Mouse (Mus musculus): ENCODE results near the gene Mob2.

Mob2 gene

DNA sequence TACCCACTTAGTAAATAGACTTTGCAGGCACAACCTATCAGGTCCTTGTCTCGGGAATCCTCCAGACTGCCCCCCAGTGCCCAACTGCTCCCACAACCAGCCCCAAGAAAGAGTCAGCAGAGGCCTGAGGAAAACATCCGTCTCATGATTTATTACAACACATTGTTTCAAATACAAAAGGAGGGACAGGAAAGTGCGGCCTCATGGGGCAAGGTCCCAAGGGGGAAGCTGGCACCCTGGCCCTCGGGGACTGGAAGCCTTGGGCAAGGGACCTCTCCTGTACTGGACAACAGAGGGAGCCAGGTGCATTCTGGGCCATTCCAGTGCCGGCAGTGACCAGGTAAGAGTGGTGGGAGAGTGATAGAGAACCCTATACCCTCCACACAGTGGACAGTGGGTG is 18.5 kb upstream of the Mob2 start:
- DNase-seq, result peak in 1 of 2 experiments; percentile 34

DNA sequence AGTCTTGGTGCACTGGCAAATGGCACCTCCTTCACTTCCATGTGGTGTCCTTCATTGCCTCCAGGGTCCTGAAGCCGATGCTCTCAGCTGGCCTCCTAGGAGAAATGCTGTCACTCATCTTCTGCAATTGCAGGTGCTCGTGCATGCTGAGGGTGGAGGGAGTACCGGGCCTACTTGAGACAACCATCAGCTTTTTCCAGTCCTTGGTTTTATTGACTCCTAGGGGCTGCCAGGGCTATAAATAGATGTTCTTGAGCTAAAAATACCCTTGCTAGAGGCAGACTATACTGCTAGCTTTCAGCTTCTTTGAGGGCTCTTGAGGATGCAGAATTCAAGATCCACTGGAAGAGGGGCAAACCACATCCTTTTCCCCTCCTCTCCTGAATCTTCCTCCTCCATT is 16.3 kb upstream of the Mob2 start:
- no peak for DNase-seq

DNA sequence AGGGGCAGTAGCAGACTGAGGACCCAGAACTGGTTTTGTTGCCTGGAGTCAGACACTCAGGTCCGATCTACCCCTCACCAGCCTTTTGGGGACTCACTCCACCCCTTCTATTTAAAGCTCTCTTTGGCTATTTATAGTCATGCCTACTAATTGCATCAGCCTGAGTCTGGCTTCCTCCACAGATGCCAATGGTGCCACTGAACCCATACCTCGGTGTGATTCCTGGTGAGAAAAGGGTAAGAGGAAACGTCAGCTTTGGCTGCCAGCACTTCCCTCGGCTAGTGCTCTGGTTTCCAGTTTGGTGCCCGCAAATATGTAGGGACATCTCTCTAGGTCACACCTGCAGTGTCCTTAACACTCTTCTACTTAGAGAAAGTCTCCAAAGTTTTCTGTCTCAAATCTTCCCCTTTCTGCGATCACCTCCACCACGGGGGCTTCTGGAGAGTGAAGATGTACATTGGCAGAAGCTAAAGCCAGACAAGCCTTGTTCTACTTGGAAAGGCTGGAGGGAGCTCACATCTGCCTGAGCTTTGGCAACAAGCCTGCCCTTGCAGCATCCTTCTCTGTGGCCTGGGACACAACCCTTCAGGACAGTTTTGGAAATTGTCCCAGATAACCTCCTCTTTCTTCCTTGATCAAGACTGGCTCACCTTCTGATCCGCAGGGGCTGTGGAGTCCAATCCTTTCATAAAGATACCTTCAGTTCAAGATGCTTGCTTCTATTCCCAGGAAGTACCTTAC is 13.5 kb upstream of the Mob2 start:
- no peak for DNase-seq

DNA sequence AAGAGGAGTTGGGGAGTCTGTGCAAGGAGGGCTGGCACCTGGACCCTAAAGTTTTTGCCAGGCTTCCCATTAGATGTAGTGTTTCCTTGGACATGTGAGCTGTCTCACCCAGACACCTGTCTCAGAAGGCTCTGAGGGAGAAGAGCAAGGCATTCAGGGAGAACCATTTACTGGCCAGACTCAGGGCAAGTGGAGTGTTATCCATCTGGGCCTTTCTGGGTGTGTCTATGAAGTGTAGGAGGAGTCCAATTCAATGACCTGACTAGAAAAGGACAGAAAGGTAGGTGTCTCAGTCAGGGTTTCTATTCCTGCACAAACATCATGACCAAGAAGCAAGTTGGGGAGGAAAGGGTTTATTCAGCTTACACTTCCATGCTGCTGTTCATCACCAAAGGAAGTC is 10.9 kb upstream of the Mob2 start:
- DNase-seq, result no peak

DNA sequence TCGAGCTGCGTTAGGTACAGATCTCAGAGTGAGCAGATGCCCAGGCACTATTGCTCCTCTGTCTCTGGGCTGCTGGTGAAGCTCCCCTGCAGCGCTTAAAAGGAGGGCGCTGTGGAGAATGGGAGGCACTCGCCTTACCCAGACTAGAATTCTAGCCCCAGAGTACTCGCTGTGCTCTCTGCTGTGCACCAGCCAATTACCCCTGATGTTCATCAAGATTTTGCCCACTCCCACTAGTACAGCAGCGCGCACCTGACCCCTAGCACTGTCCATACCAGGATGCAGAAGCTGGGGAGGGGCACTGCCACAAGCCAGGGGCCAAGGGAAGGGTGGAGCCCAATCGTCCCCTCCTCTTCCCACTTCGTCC is 10.3 kb upstream of the Mob2 start:
- no peak for DNase-seq

DNA sequence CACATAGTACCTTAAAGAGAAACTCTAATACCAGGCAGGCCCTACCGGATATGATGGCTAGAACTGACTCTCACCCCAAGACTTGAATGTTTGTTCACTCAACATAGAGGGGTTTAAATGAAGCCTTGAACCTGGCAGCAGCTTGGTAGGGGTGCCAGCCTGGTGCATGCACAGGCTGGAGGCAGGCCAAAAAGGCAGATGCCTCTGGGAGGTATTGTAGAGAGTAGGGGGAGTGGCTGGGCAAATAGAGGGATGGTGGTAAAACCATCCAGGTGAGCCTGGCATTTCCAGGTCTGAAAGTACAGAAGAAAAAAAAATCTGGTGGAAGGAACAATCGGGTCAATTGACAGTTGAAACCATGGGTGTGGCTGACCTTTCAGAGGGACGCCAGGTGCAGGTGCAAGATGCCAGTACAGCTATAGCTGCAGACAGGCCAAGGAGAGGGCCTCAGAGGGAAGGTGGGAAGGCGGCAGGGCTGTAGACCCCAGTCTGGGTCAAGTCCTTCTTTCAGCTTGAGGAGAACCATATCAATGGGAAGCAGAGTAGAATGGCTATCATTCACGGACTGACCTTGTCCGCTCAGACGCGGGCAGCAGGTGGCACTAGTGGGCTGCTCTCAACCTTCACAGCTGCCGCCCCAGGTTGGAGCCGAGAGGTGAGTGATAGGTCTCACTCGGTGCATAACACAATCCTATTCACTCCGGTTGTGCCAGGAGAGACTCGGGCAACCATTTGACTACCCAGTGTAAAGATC is 9.8 kb upstream of the Mob2 start:
- DNase-seq, result peak; percentile 94

DNA sequence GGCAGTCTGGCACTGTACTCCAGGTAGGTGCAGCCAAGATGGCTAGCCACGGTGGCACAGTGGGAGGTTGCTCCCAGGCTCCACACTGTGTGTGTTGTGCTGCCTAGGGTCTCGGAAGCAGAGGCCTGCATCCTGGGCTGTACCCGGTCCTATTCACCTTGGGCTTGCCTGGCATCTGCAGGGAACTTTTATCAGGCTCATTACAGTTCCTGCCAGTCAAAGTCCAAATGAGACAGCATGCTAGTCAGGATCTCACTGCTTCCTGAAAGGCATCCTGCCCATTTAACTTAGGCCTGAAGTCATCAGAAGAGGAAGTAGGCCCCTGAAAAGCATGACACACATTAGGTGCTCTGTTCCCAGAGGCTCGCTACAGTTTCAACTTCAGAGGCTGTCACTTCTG is 7.6 kb upstream of the Mob2 start:
- DNase-seq, result no peak

DNA sequence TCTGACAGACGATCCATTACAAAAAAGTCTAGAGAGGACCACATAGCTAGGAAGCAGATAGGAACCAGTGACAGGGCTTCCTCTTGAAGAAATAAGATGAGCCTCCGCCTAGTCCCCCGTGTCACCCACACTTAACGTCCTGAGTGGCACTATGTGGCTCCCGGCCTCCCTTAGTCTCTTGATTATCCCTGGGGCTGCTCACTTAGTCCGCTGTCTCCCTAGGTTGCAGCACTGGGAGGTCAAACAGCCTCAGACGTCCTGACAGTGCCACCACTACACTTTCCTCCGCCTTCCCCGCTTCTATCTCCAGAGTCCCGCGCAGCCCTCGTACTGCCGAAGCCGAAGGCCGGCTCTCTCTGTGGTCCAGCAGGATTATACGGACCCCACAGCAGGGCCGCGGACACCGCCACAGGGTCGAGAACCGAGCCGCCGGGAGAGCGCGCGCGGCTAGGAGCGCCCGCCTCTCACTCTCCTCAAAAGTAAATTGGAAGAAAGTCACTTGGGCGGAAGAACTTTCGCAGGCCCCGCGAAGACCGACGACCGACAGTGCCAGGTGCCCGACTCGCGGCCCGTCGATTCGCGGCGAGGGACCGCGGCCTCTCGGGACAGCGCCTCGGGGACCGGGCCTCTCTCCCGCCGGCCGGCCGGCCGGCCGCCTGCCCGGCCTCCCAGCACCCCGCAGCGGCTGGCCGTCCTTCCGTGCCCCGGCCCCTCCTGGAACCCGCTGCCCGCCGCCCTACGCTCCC is 507 bp downstream of the Mob2 start:
- peak in 1 of 2 experiments; percentile 13 for DNase-seq

DNA sequence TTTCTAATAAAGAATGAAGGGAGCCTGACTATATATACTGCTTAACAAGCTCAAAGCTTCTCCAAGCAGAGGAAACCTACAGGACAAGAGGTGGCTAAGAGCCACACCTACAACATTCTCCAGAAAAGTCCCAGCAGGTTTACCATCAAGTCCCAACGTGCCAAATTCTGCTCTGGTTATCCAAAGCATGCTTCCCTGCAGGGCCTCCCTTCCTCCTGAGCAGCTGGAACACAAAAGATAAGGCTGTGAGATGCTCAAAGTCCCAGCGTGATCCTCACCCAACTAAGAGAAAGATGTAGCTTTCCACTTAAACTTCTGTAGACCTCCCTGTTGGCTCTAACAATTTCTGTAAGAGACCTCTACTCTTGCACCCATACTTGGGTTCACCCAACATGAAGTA is 1.8 kb downstream of the Mob2 start:
- no peak for DNase-seq

DNA sequence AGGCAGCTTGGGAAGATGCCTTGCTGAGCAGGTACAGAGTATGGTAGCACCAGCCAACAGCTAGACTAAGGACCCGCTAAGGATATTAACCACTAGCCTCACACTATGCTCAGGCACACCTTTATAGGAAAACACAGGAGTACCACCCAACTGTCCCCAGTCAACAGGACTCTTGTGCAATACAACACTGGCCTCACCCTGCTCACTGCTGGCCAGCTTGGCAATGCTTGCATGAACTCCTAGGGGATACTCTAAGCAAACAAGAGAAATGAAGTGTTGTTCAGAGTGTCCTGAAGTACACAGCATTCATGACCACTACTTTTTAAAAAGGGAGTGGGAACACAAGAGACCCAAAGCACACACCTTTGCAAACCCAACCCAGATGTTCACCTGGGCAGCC is 3.7 kb downstream of the Mob2 start:
- no peak for DNase-seq

DNA sequence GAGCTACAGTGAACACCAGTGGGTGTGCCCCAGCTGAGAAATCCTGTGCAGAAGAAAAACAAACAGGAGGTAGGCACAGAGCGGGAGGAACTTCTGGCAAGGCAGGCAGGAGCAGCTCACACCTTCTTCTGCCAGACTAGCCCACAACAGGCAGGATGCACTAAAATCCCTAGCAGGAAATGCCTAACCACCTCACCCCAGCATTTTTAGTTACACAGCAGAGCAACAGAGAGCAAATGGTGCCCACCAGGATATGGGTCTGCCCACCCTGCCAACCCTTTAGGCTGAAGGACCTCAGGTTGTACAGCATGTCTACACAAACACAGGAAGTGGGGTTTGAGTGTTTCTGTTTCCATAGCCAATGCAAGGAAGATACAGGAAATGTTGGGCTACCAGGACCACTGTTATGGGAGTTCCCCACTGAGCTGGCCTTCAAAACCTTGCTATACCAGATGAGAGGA is 4.2 kb downstream of the Mob2 start:
- no peak for DNase-seq

DNA sequence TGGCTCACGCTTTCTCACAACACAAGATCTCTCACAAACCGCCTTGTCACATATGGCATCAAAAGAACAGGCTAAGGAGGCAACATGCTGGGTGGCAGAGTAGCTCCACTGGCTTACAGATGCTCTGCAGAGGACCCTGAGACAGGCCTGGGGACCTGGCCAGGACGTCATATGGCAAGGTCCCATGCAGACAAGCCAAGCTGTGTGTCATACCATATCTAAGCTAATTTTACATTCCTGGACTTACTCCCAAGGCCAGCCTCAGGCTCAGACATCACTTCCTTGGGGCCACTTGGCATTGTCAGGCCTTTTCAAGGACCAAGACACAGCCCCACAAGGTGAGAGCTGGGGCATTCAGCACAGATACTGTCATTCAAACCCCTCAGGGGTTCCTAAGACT is 5.4 kb downstream of the Mob2 start:
- peak in 1 of 2 experiments; percentile 28 for DNase-seq

DNA sequence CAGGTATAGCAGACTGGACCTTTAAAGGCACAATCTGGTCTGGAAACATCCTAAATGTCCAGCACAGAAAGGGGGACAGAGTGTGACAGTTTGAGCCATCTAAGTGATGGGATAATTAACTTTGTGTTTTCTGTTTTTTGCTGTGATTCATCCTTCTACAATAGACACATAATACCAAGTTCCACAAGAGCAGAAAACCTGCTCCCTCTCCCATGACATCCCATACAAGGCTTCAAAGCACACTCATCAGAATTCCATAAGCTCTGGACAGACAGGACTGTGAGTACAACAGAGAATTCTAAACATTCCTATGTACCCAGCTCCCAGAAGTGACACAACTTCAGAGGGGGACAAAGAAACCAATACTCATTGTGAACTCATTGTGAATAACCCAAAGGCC is 10.3 kb downstream of the Mob2 start:
- no peak for DNase-seq

DNA sequence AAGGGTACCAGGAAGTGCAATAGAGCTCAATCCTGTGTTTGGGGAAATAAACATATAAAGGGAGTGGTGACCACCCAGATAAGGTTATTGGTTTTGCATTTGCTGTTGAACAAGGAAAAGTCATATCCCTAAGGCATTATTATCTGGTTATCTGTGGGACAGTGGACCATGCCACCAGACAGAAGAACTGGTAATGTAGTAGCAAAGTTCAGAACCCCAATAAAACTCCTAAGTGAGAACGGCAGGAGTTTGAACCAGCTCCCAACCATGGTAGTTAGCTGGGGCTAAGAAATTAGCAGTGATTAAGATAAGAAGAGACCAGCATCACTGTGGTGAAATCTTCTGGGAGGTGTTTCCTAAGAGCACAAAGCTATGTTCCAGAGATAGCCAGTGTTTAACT is 14.9 kb downstream of the Mob2 start:
- no peak for DNase-seq

DNA sequence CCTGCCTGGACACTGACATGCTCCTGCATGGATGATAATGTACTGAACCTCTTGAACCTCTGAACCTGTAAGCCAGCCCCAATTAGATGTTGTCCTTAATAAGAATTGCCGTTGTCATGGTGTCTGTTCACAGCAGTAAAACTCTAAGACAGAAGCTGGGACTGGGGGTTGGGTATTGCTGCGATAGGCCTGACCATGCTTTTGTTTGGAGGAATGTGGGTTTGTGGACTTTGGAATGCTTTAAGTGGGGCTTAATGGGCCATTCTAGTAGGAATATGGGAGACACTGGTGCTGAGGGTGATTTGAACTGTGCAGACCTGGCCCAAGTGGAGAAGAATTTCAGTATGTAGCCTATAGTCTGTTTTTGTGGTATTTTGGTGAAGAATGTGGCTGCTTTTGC is 15.5 kb downstream of the Mob2 start:
- no peak for DNase-seq

DNA sequence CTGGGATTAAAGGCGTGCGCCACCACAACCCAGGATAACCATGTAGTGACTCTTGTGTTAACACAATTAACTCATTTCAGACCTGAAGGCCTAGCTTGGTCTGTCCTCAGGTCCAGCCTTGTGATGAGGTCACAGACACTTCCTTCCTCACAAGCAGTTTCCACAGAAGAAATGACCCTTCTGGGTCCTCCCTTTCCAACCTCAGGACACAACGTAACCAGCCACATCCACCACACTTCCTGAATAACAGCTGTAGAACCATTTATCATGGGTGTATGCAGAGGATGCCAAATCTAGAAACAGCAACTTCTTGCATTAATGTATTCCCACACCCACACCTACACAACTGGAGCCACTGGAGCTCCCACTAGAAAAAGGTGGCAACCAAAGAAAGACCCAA is 20.1 kb downstream of the Mob2 start:
- no peak for DNase-seq

DNA sequence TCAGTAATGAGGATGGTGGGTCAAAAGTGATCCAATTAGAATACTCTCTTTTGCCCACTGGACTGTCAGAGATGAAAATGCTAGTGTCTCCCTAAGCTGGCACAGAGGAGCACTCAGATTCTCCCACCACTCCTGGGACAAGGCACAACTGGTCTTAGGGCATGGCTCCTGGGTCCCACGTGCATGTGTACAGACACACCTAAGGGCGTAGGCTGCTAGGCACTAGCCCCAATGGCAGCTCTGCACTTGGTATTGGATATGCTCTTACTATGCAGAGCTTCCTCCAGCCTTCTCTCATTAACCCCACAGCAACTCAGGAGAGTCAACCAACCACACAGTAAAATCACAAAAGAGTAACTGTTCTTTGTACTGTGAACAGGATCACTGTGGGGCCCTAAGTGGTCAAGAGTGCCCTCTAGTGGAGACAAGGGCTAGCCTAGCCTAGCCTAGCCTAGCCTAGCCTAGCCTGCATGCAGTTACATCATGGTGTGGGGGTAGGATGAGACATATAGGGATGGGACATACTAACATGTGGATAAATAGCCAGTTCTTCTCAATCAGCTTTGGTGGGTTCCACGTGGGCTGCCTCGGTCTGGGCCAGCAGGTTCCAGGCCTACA is 23.2 kb downstream of the Mob2 start:
- peak; percentile 80 to 84 for DNase-seq

DNA sequence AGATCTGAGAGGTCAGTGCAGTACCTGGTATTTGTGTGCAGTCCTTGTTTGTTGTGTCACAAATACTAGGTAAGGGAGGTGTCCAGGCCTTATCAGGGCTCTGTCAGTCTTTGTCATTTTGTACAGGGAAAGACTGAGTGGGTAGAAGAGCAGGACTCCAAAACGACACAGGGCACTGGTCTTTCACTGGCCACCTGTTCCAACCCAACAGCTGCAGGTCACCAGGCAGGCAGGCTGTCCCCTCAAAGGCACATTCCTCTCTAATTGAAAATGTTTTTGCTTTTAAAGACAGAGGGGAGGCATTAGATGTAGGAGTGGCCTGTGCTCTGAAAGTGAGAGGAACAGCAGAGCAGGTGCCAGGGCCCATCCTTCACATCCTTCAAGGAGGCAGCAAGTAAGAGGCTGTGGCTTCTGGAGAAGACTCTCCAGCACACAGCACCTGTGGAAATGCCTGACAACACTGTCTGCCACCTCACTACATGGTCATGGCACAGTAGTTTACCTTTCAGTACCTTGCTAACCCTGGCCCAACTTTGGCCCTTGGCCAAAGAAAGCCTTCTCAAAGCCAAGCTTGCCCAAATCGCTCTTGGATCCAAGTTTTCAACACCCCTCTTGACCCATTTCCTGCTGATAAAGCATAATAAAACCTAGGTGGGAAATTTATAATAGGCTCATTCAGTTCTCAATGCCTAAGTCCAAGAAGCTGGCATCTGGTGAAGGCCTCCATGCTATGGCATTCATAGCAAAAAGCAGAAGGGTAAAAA is 25.6 kb downstream of the Mob2 start:
- DNase-seq, result peak in 1 of 2 experiments; percentile 19

DNA sequence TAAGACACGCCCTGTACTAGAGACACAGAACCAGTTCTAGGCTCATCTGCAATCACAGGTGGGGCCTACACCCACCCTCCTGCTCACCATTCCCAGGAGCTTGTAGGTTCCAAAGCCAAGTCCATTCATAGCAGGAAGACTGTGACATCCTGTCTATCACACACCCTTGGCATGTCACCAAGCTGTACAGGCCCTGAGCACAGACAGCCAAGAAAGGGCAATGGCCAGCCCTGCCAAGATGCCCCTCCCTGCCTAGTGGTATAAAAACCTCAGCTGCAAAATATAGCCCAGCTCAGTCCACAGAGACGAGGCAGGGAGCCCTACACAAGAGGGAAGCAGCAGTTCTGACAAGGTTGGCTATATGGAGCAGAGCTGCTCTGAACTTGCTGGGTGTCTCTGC is 26.7 kb downstream of the Mob2 start:
- peak; percentile 78 for DNase-seq

DNA sequence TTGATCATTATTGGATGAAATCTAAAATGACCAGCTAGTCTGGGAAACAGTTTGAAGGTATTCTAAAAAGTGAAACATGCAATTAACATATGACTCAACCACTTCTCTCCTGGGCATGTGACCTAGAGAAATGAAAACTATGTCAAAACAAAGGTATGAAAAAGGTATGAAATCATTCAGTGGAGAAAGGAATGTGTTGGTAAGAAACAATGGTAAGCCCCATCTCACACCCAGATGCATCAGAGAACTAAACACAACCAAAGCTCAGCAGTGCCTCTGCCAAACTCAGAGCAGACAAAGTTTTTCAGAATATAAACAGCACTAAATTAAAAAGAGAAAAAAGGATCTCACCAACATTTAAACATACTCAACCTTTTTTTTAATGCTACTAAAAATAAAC is 30.8 kb downstream of the Mob2 start:
- no peak for DNase-seq

DNA sequence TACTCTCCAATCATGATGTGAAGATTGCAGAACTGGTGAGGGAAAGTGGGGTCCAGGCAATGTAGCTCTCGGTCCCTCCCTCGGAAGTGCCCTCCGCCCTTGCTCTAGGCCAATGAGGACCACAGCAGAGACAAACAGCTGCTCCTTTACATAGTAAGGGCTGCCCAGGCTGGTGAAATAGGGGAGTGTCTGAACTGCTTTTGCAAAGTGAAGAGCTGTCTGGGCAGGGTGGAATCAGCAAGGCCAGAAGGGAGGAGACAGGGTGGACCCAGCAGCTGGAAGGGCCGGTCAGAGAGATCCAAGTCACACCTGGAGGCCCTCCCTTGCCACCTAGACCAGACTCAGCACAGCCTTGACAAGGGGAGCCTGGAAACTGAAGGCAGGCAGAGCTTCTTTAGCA is 34.9 kb downstream of the Mob2 start:
- no peak for DNase-seq

DNA sequence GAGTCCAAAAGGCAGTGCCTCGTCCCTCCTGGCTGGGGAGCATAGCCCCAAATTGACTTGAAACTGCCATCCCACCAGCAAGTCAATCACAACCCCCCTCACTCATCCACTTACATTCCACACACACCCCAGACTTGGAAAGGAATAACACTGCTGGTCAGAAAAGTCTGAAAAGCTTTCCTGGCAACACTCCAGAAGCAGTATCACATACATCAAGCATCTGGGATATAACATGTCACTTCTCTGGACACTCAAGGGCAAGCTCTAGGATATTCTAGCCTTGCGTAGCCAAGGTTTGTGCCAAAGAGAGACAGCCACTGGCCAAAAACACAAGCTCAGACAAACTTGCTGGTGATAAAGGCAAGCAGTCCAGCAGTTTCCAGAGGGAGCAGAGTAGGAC is 35.7 kb downstream of the Mob2 start:
- no peak for DNase-seq

DNA sequence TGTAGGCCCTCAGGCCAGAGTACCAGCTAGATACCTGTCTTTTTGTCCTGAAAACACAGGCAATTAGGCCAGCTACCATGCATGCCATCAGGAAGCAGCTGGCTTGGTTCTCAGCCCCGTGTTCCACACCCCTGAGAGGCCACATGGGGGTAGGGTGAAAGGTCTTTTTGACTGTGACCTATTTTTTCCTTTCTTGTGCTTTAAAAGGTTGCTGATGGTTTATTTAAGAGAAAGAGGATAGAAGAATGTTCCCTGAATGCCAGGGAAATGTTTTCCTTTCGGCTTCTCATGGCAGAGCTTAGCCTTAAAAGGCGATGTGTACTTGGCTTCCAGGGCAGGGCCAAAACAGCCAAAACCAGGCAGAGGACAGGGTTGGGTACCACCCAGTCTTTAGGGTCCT is 40.0 kb downstream of the Mob2 start:
- DNase-seq, result no peak
